Mouse (Mus musculus) small intestine, adult 2 months (tissue): ENCODE data around the gene Lrit2. TPM values are rescaled to one million over a fixed set of nuclear protein-coding genes. Genes with fewer than 3 reads are reported as not detected.

ENCODE experiments used
- H3K27ac ChIP-seq: fragments of 200-500 bp; 2 replicates; pipeline ENCODE4 v1.5.1; 2012; ENCODE audit warnings: low read depth, low read length, control low read depth, inconsistent platforms; ENCODE audit not compliant: insufficient read depth
- H3K27me3 ChIP-seq: fragments of 200-500 bp; 2 replicates; pipeline ENCODE4 v1.6.1; 2012; ENCODE audit warnings: mild to moderate bottlenecking, moderate library complexity, low read length, inconsistent platforms; ENCODE audit not compliant: control insufficient read depth, insufficient read depth
- H3K36me3 ChIP-seq: fragments of 200-500 bp; 2 replicates; pipeline ENCODE4 v1.6.1; 2012; ENCODE audit warnings: mild to moderate bottlenecking, low read length, control low read depth, inconsistent platforms; ENCODE audit not compliant: control insufficient read depth, insufficient read depth
- H3K4me1 ChIP-seq: fragments of 200-500 bp; 2 replicates; pipeline ENCODE4 v1.6.1; 2012; ENCODE audit warnings: low read length, inconsistent platforms, mixed read lengths; ENCODE audit not compliant: control insufficient read depth, insufficient read depth, insufficient read length
- H3K4me3 ChIP-seq: fragments of 200-500 bp; 2 replicates; pipeline ENCODE4 v1.5.1; 2012; ENCODE audit warnings: low read depth, mild to moderate bottlenecking, control low read depth, inconsistent platforms, low read length, moderate library complexity
- CTCF ChIP-seq: fragments of 200-500 bp; IDR thresholded peaks from 2 replicates; pipeline ENCODE4 v1.5.1; 2012; ENCODE audit warnings: low read depth, mild to moderate bottlenecking, control low read depth, inconsistent platforms, low read length, moderate library complexity, mixed read lengths; ENCODE audit not compliant: insufficient replicate concordance, insufficient read length; ENCODE audit errors: extremely low read depth
- POLR2A ChIP-seq: fragments of 200-500 bp; IDR thresholded peaks from 2 replicates; pipeline ENCODE4 v1.6.1; 2012; ENCODE audit warnings: low read depth, mild to moderate bottlenecking, control low read depth, inconsistent platforms, low read length, moderate library complexity
- WGBS: fragments of 180-500 bp; shearing (Covaris S2); methylation state at CpG from one replicate; pipeline ENCODE4 v1.1.7; 2018; 5-methylcytosine and 5-hydroxymethylcytosine counted together
- polyA plus RNA-seq: library from polyadenylated mRNA; depleted of rRNA; stranded (reverse); fragments of >200 nt; gene quantifications from 2 replicates; pipeline ENCODE4 v1.2.3, GENCODE M21; 2012

Gene Lrit2
- polyA plus RNA-seq, 1 experiment = not detected

DNA sequence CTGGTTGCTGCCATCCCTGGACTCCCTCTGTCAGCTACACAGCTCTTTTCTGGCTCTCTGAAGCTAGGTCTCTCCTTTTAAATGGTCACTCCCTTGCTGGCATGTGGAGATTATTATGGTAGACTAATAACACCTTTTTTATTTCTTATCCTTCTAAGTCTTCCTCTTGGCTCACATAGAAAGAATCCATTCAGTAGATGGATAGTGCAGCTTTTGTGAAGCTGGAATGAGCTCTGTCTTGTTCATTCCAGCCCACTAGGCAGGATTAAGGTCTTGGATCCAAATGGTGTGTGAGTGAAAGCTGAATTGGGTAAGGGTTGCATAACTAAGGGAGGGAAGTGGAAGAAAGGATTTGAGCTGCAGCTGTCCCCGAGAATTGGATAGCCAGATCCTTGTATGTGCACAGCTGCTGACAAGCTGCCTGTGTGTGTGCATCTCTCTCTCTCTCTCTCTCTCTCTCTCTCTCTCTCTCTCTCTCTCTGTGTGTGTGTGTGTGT lies 18.8 kb upstream of the Lrit2 start, which contains the start of gene Rgr:
Gene Rgr, minus strand, starts transcription at position 51 of the 497 bp plus-strand sequence.
- H3K27me3 ChIP-seq = no peaks in the 10 kb centered on the region
- no peak within 1 kb of the TSS for H3K4me3 ChIP-seq
- no peaks in the 10 kb centered on the region for H3K36me3 ChIP-seq
- H3K27ac ChIP-seq = no peak within 1 kb of the TSS
- no peak for TF ChIP-seq POLR2A
- no peak for TF ChIP-seq CTCF
- 55% methylated on average over 1 of the region's 1 CpGs for WGBS
- H3K4me1 ChIP-seq = no peaks in the 10 kb centered on the region

- H3K36me3 ChIP-seq = no peaks in the 10 kb centered on the region
These were observed 2.9 kb upstream of the Lrit2 start for GRCm38 (mm10) chr14:37064849-37065248.

GRCm38 (mm10) chr14:37066636-37067035 lies 1.1 kb upstream of the Lrit2 start:
- TF ChIP-seq POLR2A (no peak), CTCF (no peak)
- no peak overlapping the region for H3K27ac ChIP-seq
- H3K4me1 ChIP-seq = no peaks in the 10 kb centered on the region
- no peak overlapping the region for H3K4me3 ChIP-seq
- H3K36me3 ChIP-seq = no peaks in the 10 kb centered on the region
- H3K27me3 ChIP-seq = no peaks in the 10 kb centered on the region
- 51% methylated on average over 2 of the region's 2 CpGs for WGBS

More at GRCm38 (mm10) chr14:37064849-37065248, 2.9 kb upstream of the Lrit2 start:
- no peak overlapping the region for H3K27ac ChIP-seq
- H3K4me3 ChIP-seq = no peak overlapping the region
- TF ChIP-seq CTCF (no peak), POLR2A (no peak)
- WGBS = 53% methylated on average over 2 of the region's 2 CpGs
- no peaks in the 10 kb centered on the region for H3K27me3 ChIP-seq
- no peaks in the 10 kb centered on the region for H3K4me1 ChIP-seq

DNA sequence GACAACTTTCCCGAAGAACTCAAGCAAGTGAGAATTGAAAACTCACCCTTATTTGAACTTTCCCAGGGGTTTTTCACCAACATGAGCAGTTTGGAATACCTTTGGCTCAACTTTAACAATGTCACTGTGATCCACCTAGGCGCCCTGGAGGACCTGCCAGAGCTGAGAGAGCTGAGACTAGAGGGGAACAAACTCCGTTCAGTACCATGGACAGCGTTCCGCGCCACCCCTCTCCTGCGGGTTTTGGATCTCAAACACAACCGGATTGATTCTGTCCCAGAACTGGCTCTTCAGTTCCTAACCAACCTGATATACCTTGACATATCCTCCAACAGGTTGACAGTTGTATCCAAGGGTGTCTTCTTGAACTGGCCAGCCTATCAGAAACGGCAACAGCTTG lies 787 bp downstream of the Lrit2 start:
- TF ChIP-seq POLR2A = no peak
- no peak for TF ChIP-seq CTCF
- Histone ChIP-seq H3K27ac (no peak overlapping the region), H3K4me3 (no peak overlapping the region), H3K4me1 (no peaks in the 10 kb centered on the region), H3K27me3 (no peaks in the 10 kb centered on the region), H3K36me3 (no peaks in the 10 kb centered on the region)
- 20% methylated on average over 9 of the region's 9 CpGs for WGBS

DNA sequence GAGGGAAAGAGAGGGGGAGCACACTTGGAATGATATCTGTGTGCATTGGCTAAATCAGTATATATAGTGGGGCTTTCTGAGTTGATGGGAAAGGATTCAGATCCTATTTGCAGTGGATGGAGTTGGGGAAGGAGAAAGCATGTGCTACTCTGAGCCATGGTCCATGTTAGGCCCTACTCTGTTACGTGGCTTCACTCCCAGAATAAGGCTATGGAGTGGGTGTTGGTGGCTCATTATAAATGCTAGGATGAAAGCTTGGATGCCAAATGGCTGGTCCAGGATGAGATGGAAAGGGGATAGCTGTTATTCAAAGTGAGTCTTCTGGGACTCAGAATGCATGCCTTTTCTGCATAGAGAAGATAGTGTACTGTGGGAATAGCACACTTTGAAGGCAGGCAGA lies 13.0 kb downstream of the Lrit2 start:
- TF ChIP-seq POLR2A (no peak), CTCF (no peak)
- 85% methylated on average over 1 of the region's 1 CpGs for whole genome bisulfite sequencing
- Histone ChIP-seq H3K4me1 (no peaks in the 10 kb centered on the region), H3K4me3 (no peak overlapping the region), H3K36me3 (no peaks in the 10 kb centered on the region), H3K27ac (no peak overlapping the region), H3K27me3 (no peaks in the 10 kb centered on the region)

DNA sequence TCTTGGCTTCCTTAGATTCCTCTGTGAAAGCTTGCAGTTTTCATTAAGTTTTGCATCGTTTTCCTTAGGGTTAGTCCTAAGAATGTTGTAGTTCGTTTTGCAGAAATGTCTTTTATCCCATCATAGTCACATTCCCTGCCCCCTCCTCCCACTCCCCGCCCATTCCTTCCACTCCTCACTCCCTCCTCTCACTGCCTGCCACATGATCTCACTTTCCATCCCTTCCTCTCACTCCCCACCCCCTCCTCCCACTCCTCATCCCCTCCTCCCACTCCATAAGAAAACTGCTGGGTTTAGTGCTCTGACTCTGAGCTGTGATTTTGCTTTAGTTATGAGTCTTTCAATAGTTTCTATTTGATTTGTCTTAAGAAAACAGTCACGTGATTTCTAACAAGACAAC lies 16.0 kb downstream of the Lrit2 start:
- Histone ChIP-seq H3K36me3 (no peaks in the 10 kb centered on the region), H3K4me3 (no peak overlapping the region), H3K27me3 (no peaks in the 10 kb centered on the region), H3K27ac (no peak overlapping the region), H3K4me1 (no peaks in the 10 kb centered on the region)
- no peak for TF ChIP-seq CTCF
- no peak for TF ChIP-seq POLR2A
- WGBS = 35% methylated on average over 4 of the region's 4 CpGs

DNA sequence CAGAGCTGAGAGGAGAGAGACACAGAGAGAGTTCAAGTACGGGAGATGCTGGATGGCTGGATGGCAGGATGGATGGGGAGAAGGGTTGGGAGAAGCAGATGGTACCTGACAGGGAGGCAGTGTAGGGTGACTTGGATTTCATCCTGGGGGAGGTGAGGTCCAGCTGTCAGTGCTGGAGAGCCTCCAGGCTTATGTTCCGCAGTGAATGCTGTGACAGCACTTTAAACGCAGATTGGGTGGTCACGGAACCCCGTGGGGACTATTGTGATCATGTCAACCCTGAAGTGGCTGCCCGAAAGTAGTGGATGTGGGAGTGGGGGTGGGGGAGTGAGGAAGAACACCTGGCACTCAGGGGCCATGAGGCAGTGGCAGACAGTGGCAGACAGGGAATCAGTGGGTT lies 26.7 kb downstream of the Lrit2 start:
- no peak overlapping the region for H3K27ac ChIP-seq
- TF ChIP-seq POLR2A (no peak), CTCF (no peak)
- peaks cover 3% of the 10 kb centered on the region; the same call in 1 of the 2 replicates for H3K4me1 ChIP-seq
- peaks cover 6% of the 10 kb centered on the region; the same call in 1 of the 2 replicates for H3K27me3 ChIP-seq
- H3K36me3 ChIP-seq = no peaks in the 10 kb centered on the region
- WGBS = 74% methylated on average over 6 of the region's 6 CpGs
- no peak overlapping the region for H3K4me3 ChIP-seq
